Mouse (Mus musculus): Measurements from ENCODE around the gene Ppy. TPM values are rescaled to one million over a fixed set of nuclear protein-coding genes. Genes with fewer than 3 reads are reported as not detected.

The Ppy gene
- total RNA-seq, 2 experiments from 2014 or later: not detected

Other genes starting within 250 kb of the Ppy start
- 10 to 100 TPM; 10.1 to 11.0 TPM for gene Meox1, start 206.9 kb downstream of the Ppy start, total RNA-seq (2021)
- 1 to 10 TPM in 1 of 2 experiments, not detected in 1; 3.0 TPM for gene Sost, start 134.3 kb downstream of the Ppy start, total RNA-seq (2021)
- not detected for gene Cfap97d1, start 117.0 kb downstream of the Ppy start, total RNA-seq (2021)
- gene Dusp3, start 114.3 kb downstream of the Ppy start, total RNA-seq (2021): 10 to 100 TPM; 93.3 to 96.3 TPM
- 10 to 100 TPM; 11.8 to 16.0 TPM for gene Mpp3, start 72.9 kb downstream of the Ppy start, total RNA-seq (2021)
- 10 to 100 TPM; 44.1 to 53.0 TPM for gene Cd300lg, start 59.8 kb downstream of the Ppy start, total RNA-seq (2021)
- gene Mpp2, start 12.8 kb downstream of the Ppy start, total RNA-seq (2021): 10 to 100 TPM in 1 of 2 experiments, 1 to 10 TPM in 1; 8.7 to 10.3 TPM
- gene Pyy, start 6.5 kb upstream of the Ppy start, total RNA-seq (2021): not detected
- 1 to 10 TPM; 2.4 to 6.6 TPM for gene Nags, start 44.2 kb upstream of the Ppy start, total RNA-seq (2021)
- 10 to 100 TPM; 13.9 to 14.8 TPM for gene Tmem101, start 55.1 kb upstream of the Ppy start, total RNA-seq (2021)
- 10 to 100 TPM; 77.5 to 80.8 TPM for gene Lsm12, start 84.0 kb upstream of the Ppy start, total RNA-seq (2021)
- 10 to 100 TPM; 72.3 to 74.7 TPM for gene G6pc3, start 88.3 kb upstream of the Ppy start, total RNA-seq (2021)
- gene Hdac5, start 128.8 kb upstream of the Ppy start, total RNA-seq (2021): 100 to 1,000 TPM in 1 of 2 experiments, 10 to 100 TPM in 1; 84.4 to 113 TPM
- 1 to 10 TPM; 1.9 to 4.5 TPM for gene BC030867, start 147.6 kb upstream of the Ppy start, total RNA-seq (2021)
- gene Asb16, start 167.4 kb upstream of the Ppy start, total RNA-seq (2021): 1 to 10 TPM; 1.1 to 2.6 TPM
- gene Tmub2, start 183.6 kb upstream of the Ppy start, total RNA-seq (2021): 10 to 100 TPM; 36.6 to 41.1 TPM
- 10 to 100 TPM; 47.2 to 51.3 TPM for gene Atxn7l3, start 195.3 kb upstream of the Ppy start, total RNA-seq (2021)
- 100 to 1,000 TPM in 1 of 2 experiments, 10 to 100 TPM in 1; 96.3 to 100 TPM for gene Ubtf, start 218.4 kb upstream of the Ppy start, total RNA-seq (2021)

All from adrenal gland, postnatal 10 days (tissue).